Mouse (Mus musculus) retina, adult 2 months (tissue): ENCODE measurements around the gene Rnf5.

Experiments
- DNase-seq: peaks from one replicate; pipeline ENCODE4 v3.0.0-alpha.2; 2012; ENCODE audit warnings: low read depth, low spot score

Gene Rnf5

GRCm38 (mm10) chr17:34632261-34632691 is 28.8 kb upstream of the Rnf5 start:
- no peak for DNase-seq

- no peak for DNase-seq
These were observed 28.2 kb upstream of the Rnf5 start for GRCm38 (mm10) chr17:34631647-34632046.

- DNase-seq, result no peak
These were observed 27.3 kb upstream of the Rnf5 start for GRCm38 (mm10) chr17:34630761-34631301.

GRCm38 (mm10) chr17:34629796-34630603 is 26.5 kb upstream of the Rnf5 start:
- no peak for DNase-seq

- no peak for DNase-seq
These were observed 25.8 kb upstream of the Rnf5 start, which contains the start of gene Prrt1 for GRCm38 (mm10) chr17:34629221-34629751. TSS of gene Prrt1 (plus strand) at chr17:34629533.

DNA sequence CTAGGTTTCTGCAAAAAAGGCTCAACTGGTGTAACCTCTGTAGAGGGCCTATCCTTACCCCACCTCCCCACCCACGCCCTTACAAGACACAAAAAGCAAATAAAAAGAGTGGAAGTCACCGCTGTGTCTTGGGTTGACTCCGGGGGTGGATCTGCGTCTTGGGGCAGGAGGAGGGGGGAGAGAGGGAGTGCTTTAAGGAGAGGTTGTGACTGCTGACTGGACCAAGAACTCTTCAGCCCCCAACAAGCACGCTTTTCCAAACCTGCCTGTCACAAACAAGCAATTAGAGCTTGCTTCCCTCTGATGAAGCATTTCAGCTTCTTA is 25.1 kb upstream of the Rnf5 start:
- no peak for DNase-seq

DNA sequence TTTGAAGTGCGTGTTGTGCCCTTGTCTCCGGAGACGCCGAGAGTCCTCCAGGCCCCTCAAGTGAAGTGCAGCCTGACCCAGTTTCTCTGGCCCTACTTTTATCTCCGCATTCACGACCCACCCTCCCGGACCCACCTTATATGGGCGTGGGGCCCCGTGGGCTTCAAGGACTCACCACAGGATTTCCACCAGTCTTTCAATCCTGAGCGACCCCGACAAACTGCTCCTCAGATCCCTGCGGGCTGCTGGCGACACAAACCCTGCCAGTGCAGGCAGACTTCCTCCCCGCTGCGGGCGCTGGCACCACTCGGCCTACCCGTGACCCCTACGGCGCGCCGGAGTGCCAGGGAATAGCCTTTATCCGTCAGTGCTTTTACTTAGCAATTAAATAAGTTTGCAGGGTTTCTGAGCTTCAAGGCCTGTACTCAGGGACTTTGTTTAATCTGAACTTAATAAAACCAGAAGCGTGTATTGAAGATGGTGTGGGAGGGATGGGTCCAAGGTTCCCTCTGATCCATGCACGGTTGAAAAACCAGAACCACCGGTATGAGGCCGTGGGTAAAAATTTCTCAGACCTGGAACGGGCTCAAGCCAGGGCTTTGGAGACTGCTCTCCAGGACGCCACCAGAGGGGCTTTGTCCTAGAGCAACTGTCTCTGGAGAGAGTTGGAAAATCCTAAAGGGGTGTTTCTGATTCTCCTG is 24.6 kb upstream of the Rnf5 start, which contains the start of gene Ppt2:
Gene Ppt2 (minus strand): TSS at position 568 of the 701 bp plus-strand sequence.
- DNase-seq, result no peak

DNA sequence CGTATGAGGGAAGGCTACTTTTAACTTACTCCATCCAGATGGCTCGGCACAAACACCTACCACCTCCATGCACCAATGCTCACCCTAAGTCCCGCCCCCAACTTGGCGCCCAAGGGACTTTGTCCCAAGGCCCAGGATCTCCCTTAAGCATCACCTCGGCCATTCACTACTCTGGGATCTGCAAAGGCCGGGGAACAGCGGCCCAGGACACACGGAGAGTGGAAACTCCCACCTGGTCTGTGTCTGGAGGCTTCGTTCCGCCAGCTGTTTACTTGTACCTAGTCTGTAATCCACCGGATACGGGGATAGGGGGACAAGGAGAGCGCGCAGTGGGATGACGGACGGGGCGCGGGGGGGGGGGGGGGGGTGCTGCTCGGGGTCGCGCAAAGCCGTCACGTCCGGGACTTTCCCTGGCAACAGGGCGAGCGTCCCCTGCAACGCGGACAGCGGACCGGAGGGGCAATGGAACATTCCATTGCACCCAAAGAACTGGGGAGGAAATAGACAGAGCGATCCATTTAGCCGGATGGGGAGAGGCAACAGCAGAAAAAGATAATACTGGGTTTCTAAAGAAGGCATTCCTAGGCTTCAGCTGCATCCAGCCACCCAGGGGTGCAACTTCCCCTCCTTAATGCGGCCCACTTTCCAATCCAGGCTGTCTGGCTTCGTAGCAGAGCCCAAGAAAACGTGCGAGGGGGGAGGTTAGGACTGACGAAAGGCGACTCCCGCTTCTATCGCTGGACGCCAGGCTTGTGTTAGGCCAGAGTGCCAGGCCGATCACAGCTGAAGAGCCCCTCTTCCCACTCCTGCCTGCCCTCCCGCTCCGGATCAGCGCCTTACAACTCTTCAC is 23.8 kb upstream of the Rnf5 start:
- DNase-seq, result peak; percentile 78

DNA sequence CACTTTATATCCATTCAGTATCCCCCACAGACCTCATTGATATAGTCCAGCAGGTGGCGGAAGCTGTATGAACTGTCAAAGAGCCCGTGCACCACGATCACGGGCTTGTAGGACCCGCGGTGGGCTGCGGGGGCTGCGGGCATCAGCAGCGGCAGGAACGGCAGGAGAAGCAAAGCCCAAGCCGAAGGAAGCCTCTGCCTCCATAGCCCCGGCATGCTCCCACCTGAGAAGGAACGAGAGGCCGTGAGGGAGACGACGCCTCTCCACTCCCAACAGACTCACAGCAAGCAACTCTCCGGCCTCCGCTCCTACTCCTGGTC is 23.2 kb upstream of the Rnf5 start:
- no peak for DNase-seq

- DNase-seq, result no peak
These were observed 22.7 kb upstream of the Rnf5 start for GRCm38 (mm10) chr17:34626062-34626772.

GRCm38 (mm10) chr17:34624981-34625380 is 21.5 kb upstream of the Rnf5 start:
- no peak for DNase-seq

DNA sequence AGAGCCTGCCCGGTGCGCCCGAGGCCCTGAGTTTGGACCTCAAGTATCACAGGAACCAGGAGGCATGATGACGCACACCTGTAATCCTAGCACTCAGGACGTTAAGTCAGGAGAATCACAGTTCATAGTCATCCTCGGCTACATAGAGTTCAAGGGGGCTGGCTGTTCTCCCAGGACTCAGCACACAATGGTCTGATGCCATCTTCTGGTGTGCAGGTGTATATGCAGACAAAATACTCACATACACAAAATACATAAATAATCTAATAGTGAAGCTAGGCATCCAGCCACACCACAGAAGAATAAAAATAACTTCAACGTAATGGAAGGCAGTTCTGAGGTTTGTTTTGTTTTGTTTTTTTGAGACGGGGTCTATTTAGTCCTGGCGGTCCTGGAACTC is 19.7 kb upstream of the Rnf5 start:
- no peak for DNase-seq

DNA sequence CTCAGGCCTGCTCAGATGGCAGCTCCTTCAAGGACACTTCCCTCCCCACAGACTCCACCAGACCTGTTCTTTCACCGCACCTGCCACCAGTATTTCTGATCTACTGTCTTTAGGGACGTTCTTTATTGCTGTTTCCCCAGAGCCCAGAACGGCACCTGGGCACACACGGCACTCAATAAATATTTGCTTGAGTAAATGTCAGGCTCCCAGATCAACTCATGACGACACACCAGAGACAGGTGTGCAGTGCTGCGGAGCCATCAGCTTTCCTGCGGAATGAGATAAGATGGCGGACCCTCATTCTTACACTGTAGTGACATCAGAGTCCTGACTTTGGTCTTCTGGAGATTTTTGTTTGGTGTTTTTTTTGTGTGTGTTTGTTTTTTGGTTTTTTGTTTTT is 17.5 kb upstream of the Rnf5 start:
- no peak for DNase-seq

GRCm38 (mm10) chr17:34618999-34619398 is 15.5 kb upstream of the Rnf5 start:
- DNase-seq, result no peak

GRCm38 (mm10) chr17:34615871-34616270 is 12.4 kb upstream of the Rnf5 start, which contains the start of gene Egfl8:
TSS of gene Egfl8 (minus strand) at chr17:34615971.
- no peak for DNase-seq

DNA sequence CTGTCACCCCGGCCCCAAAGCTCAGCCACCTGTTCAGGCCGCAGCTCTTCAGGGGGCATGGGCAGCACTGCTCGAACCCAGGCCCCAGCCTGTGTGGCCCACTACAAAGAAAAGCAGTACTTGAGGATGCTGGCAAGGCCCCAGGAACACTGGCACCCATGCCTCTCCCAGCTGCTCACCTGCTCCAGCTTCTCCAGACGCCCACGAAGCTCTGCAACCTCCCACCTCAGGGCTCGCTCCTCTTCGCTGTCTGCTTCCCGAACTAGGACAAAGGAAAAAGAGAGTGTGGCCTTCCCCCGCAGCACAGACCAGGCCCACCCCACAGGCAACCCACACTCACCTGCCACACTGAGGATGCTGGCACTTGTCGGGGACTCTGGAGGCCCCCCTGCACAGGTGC is 10.3 kb upstream of the Rnf5 start:
- no peak for DNase-seq

DNA sequence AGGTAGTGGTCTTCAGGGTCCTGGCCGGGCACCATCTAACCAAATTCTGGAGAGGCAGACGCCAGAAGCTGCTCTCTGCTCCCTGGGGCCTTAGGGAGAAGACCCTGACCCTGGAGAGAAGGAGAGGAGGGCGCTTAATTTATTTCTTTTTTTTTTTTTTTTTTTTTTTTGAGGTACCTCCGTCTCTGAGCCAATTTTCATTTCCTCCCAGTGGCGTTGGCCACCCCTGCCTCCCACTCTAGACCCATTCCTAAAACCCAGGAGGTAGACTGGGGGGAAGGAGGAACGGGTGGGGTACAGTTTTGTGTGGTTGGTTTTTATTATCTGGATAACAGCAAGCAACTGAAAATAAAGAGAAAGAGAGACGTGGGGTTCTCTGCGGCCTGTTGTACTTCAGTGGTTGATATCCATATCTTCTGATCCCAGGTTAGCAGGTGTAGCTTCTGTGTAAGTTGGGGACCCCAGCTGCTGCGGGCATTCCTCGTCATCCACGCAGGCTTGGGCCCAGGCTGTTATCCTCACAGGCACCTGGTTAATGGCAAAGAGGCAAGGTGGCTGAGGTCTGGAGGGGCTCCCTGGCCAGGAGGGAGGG is 9.7 kb upstream of the Rnf5 start:
- no peak for DNase-seq

DNA sequence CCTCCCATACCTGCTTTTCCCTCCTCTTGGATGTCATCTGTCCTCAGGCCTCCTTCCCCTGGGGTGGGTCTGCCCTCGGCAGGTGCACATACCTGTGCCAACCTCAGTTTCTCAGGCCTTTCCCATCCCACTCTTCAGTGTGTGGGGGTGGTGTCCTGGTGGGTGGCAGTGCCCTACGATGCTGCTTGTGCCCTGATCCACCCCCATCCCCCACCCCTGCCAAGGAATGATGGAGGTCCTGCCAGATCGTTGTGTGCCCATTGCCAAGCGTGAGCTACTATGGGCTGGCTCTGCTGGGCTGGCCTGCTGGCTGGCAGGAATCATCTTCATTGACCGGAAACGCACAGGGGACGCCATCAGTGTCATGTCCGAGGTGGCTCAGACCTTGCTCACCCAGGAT is 7.6 kb upstream of the Rnf5 start:
- DNase-seq, result no peak

- no peak for DNase-seq
These were observed 4.5 kb upstream of the Rnf5 start for GRCm38 (mm10) chr17:34607997-34608396.

DNA sequence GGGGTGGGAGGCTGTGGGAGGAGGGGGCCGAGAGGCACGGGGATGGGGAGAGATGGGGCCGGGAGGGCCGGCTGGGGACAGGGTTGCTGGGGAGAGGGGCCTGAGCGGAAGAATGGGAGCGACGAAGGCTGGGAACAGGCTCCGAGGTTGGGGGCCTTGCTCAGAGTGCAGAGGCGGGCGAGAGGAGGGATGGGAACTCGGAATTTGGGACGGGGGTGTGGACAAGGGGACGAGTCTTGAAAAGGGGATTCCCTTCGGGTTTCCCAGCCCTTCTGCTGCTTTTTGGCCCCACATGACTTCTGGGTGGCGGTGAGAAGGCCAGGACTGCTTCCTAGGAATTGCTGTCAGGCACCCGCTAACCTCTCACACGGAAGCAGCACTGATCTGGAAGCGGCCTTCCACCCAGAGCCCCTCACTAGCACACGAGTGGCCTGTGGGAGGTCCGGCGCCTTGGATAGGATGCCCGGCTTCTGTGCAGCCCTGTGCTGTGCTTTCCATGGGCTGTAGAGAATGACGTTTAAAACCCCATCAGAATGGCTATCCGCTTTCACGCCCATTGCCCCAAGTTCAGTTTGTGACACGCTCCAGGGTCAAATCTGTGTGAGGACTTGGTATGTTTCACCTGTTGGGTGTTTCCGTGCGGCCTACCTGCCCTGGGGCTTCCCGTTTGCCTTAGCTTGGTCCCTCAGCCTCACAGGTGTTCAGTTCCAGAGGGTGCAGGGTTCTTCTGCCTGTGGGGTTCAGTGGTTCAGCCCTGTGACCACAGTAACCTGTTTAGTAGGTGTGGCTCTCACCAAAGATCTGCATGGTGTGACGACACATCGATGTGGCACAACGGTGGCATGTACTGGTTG is 2.9 kb upstream of the Rnf5 start:
- DNase-seq, result no peak
